Mouse (Mus musculus) embryonic facial prominence, embryonic 13.5 days (tissue): ENCODE results near the gene Lmcd1. TPM values are rescaled to one million over a fixed set of nuclear protein-coding genes. Genes with fewer than 3 reads are reported as not detected.

Source experiments
- ATAC-seq: fragments of 200-750 bp; cut with Nextera tagmentation; 2 replicates; pipeline ENCODE4 v1.8.0; 2017; ENCODE audit warnings: low read depth; ENCODE audit not compliant: insufficient number of reproducible peaks, insufficient read depth, low FRiP score, low TSS enrichment
- H3K27ac ChIP-seq: fragments of 300-500 bp; sonication (generic); 2 replicates; pipeline ENCODE4 v1.5.1; 2015; ENCODE audit warnings: moderate library complexity, mild to moderate bottlenecking, inconsistent platforms
- H3K27me3 ChIP-seq: fragments of 300-500 bp; sonication (generic); 2 replicates; pipeline ENCODE4 v1.6.1; 2015; ENCODE audit warnings: mild to moderate bottlenecking, inconsistent platforms
- H3K36me3 ChIP-seq: fragments of 300-500 bp; sonication (generic); 2 replicates; pipeline ENCODE4 v1.6.1; 2015; ENCODE audit warnings: mild to moderate bottlenecking, inconsistent platforms
- H3K4me1 ChIP-seq: fragments of 300-500 bp; sonication (generic); 2 replicates; pipeline ENCODE4 v1.6.1; 2015; ENCODE audit warnings: inconsistent platforms
- H3K4me2 ChIP-seq: fragments of 300-500 bp; sonication (generic); 2 replicates; pipeline ENCODE4 v1.6.1; 2015; ENCODE audit warnings: moderate library complexity, mild to moderate bottlenecking, inconsistent platforms
- H3K4me3 ChIP-seq: fragments of 300-500 bp; sonication (generic); 2 replicates; pipeline ENCODE4 v1.5.1; 2015; ENCODE audit warnings: mild to moderate bottlenecking, inconsistent platforms
- H3K9ac ChIP-seq: fragments of 300-500 bp; sonication (generic); 2 replicates; pipeline ENCODE4 v1.6.1; 2015; ENCODE audit warnings: mild to moderate bottlenecking, inconsistent platforms
- H3K9me3 ChIP-seq: fragments of 300-500 bp; sonication (generic); 2 replicates; pipeline ENCODE4 v1.6.1; 2016; ENCODE audit warnings: inconsistent platforms
- WGBS: fragments of 180-500 bp; shearing (Covaris S2); methylation state at CpG from one replicate; pipeline ENCODE4 v1.1.7; 2015; ENCODE audit warnings: mixed read lengths; 5-methylcytosine and 5-hydroxymethylcytosine counted together
- polyA plus RNA-seq: library from polyadenylated mRNA; unstranded; fragments of >200 nt; fragmentation: Nextera tagmentation; extraction: Ambion mirVana; gene quantifications from 2 replicates; pipeline ENCODE4 v1.2.1, GENCODE M21; 2015

Lmcd1 gene
- polyA plus RNA-seq, 1 experiment from 2014 or later = 54.9 TPM

DNA sequence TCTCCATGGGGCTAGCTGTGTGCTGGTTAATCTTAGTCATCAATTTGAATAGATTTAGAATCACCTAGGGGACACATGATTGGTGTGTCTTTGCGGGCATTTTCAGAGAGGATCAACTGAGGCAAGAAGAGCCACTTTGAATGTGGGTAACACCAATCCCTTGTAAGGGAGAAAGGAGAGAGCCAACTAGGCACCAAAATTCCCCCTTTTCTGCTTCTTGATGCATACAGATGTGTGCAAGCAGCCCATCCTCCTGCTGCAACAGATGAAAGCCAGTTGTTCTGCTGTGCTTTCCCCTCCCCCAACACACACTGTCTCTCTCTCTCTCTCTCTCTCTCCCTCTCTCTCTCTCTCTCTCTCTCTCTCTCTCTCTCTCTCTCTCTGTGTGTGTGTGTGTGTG is 9.2 kb upstream of the Lmcd1 start:
- no peaks in the 10 kb centered on the region for H3K36me3 ChIP-seq

DNA sequence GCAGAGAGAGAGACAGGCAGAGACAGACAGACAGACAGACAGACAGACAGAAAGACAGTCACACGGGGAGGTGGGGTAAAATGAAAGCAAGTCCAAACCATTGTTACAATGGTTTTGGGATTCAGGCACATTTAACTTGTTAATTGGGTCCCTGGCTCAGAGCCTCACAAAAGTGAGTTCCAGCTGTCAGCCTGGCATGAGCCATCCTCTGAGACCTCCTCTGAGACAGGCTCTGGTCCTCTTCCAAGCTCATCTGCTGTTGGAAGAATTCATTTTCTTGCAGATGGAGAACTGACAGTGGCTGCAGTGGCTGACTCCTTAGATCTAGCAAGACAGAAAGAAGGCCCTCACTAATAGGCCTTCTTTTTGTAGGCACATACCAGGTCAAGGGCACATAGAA is 6.9 kb upstream of the Lmcd1 start:
- 30% methylated on average over 1 of the region's 1 CpGs for WGBS
- no peak overlapping the region for H3K9ac ChIP-seq
- ATAC-seq = no peak
- no peak overlapping the region for H3K4me3 ChIP-seq
- H3K9me3 ChIP-seq = no peaks in the 10 kb centered on the region
- H3K27me3 ChIP-seq = peaks cover 9% of the 10 kb centered on the region; the same call in 1 of the 2 replicates
- H3K4me1 ChIP-seq = peaks cover 34% of the 10 kb centered on the region
- H3K4me2 ChIP-seq = peak overlapping the region; percentile 20; the same call in 1 of the 2 replicates
- H3K27ac ChIP-seq = peak overlapping the region; percentile 86
- no peaks in the 10 kb centered on the region for H3K36me3 ChIP-seq

More for the DNA sequence above, 9.2 kb upstream of the Lmcd1 start:
- Histone ChIP-seq H3K9ac (no peak overlapping the region), H3K4me3 (no peak overlapping the region), H3K9me3 (no peaks in the 10 kb centered on the region), H3K27ac (no peak overlapping the region), H3K27me3 (no peaks in the 10 kb centered on the region), H3K4me1 (peaks cover 34% of the 10 kb centered on the region), H3K4me2 (no peak overlapping the region)
- no peak for ATAC-seq
- 91% methylated on average over 1 of the region's 1 CpGs for WGBS

DNA sequence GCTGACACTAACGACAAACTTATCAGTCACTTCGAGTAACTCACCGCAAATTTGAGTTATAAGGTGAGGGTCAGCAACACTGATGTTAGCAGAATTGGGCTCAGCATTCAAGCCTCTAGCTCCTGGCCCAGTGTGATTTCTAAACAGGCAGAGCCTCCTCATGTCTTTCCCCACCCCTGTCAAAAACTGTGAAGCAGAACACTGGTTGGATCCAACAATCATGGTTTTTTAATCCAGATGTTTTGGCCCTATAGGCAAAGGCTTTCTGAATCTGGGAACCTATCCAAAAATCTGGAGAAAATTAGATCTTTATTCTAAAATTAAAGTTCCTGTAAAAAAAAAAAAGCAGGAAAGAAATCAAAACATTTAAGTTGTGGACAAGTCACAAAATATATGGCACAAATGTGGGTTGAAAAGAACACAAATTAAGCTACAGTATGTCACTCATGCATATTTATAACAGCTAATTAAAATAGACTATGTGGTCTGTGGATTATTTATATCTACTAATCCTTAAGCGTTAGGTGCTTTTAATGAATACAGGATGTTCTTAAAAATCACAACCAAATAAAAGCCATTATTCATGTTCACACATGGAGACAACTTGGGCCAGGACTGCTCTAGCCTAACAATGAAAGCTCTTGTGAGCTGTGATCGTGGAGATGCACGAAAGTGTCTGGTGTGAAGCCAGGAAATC is 5.7 kb upstream of the Lmcd1 start:
- H3K27ac ChIP-seq = peak overlapping the region; percentile 89
- no peaks in the 10 kb centered on the region for H3K9me3 ChIP-seq
- H3K4me2 ChIP-seq = no peak overlapping the region
- H3K27me3 ChIP-seq = peaks cover 9% of the 10 kb centered on the region; the same call in 1 of the 2 replicates
- no peak overlapping the region for H3K9ac ChIP-seq
- H3K4me1 ChIP-seq = peaks cover 34% of the 10 kb centered on the region
- no peak overlapping the region for H3K4me3 ChIP-seq
- no peaks in the 10 kb centered on the region for H3K36me3 ChIP-seq
- 49% methylated on average over 6 of the region's 6 CpGs for WGBS
- no peak for ATAC-seq

DNA sequence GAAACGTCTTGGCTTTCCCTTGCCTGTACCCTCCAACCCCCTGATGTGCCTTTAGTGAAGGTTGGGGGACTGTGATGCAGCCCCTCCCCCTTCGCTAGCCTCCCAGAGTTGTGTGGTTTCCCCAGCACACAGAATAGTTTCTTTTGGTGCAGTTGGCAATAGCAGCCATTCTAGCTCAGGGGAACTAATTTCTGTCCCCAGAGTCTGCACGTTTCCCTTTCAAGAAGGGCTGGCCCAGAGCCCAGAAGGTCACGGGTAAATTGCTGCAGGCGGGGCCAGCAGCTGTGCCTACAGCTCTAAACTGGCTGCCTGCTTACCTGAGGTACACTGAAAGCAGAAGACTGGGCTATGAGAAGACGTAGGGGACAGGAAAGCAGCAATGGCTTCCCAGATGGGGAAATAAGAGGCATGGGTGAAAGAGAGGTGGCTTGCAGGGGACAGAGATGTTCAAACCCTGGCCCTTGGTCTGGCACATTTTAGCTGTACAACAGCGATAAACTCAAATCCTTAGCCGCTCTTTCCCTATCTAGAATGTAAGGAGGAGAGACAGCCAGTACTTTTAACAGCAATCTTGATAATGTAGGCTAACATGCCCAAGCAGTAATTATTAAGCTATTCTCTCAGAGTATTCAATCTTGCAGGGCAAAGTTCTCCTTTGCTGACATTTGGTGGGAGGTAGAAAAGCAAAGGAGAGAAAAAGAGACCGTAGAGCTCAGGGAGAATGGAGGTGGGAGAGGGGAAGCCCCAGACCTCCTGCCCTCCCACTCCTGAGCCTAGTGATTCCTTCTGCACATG is 900 bp downstream of the Lmcd1 start:
- peak; percentile 58; the same call in 1 of the 2 replicates for ATAC-seq
- Histone ChIP-seq H3K9me3 (no peaks in the 10 kb centered on the region), H3K36me3 (no peaks in the 10 kb centered on the region), H3K27me3 (peaks cover 9% of the 10 kb centered on the region; the same call in 1 of the 2 replicates), H3K4me3 (peak overlapping the region; percentile 44), H3K9ac (0 out of 2 replicates have a peak overlapping the region, but pooled peaks have one; percentile 66), H3K4me2 (peak overlapping the region; percentile 74), H3K4me1 (peaks cover 30% of the 10 kb centered on the region), H3K27ac (peak overlapping the region; percentile 84)
- 24% methylated on average over 9 of the region's 9 CpGs for WGBS

DNA sequence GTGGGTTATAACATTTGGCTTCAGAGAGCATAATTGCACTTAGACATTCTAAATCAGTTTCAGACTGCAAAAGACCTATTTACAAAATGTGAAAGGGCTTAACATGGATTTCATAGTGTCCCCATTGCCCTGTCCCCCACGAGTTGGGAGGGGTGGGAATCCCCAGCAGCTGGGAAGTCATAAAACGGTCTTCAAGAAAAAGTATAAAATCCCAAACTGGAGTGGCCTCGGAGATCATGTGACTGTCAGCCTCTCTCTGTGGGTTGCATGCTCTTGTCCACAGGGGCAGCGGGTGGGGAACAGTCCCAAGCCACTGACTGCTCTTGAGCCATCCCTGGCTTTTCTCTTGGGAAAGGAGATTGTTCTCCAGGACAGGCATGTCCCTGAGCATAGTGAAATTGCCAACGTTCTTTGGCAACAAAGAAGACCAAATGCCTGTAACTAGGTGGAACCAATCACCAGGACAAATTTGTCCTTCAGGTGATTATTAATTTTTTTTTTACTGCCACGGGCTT is 2.2 kb downstream of the Lmcd1 start:
- H3K9me3 ChIP-seq = no peaks in the 10 kb centered on the region
- peak overlapping the region; percentile 44 for H3K4me3 ChIP-seq
- peaks cover 30% of the 10 kb centered on the region for H3K4me1 ChIP-seq
- H3K27me3 ChIP-seq = peaks cover 4% of the 10 kb centered on the region; the same call in 1 of the 2 replicates
- whole genome bisulfite sequencing = 62% methylated on average over 6 of the region's 6 CpGs
- H3K4me2 ChIP-seq = peak overlapping the region; percentile 74
- no peak overlapping the region for H3K9ac ChIP-seq
- ATAC-seq = no peak
- H3K27ac ChIP-seq = peak overlapping the region; percentile 84; the same call in 1 of the 2 replicates
- no peaks in the 10 kb centered on the region for H3K36me3 ChIP-seq

DNA sequence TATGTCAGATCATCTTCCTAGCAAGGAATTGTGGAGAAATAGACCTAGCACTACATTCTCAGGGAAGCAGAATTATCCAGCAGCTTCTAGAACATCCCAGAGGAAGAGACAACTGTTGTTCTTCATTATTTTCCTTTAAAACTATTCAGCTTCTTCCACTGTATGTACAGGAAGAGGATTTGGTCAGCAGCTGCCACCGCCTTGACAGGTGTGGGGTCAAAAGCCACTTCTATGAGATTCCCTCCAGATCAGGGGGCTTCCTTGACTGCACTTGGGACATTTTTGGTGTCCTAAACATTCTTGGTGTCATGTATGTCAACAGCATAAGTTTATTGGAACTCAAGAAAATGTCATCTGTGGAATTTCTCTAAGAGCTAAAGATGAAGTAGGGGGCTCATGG is 5.2 kb downstream of the Lmcd1 start:
- no peak overlapping the region for H3K4me2 ChIP-seq

DNA sequence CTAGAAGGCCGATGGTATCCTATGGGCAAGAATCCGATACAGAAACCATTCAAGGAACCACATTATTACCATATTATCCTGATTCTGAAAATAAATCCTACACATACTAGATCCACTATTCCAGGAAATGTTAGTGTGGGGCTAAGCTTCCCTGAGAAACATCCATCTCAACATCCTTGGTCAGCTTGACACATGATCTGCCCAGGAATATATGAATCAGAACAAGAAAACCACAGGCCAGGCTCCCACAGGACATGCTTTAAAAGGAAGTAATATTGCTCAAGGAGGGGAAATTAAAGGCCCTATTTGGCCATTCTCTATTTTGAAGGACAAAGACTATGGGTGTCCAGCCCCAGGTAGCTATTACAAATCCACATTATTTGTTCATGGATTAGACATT is 6.6 kb downstream of the Lmcd1 start:
- no peak overlapping the region for H3K4me2 ChIP-seq
- H3K4me3 ChIP-seq = no peak overlapping the region
- peaks cover 13% of the 10 kb centered on the region for H3K4me1 ChIP-seq
- H3K27ac ChIP-seq = no peak overlapping the region
- no peaks in the 10 kb centered on the region for H3K9me3 ChIP-seq
- no peaks in the 10 kb centered on the region for H3K36me3 ChIP-seq
- no peaks in the 10 kb centered on the region for H3K27me3 ChIP-seq
- H3K9ac ChIP-seq = no peak overlapping the region
- ATAC-seq = no peak
- WGBS = 82% methylated on average over 2 of the region's 2 CpGs

More for the DNA sequence above, 5.2 kb downstream of the Lmcd1 start:
- peaks cover 23% of the 10 kb centered on the region for H3K4me1 ChIP-seq
- H3K36me3 ChIP-seq = no peaks in the 10 kb centered on the region
- H3K4me3 ChIP-seq = no peak overlapping the region
- ATAC-seq = no peak
- H3K27ac ChIP-seq = no peak overlapping the region
- H3K9ac ChIP-seq = no peak overlapping the region
- no peaks in the 10 kb centered on the region for H3K9me3 ChIP-seq
- no peaks in the 10 kb centered on the region for H3K27me3 ChIP-seq
- WGBS = 88% methylated on average over 1 of the region's 1 CpGs

DNA sequence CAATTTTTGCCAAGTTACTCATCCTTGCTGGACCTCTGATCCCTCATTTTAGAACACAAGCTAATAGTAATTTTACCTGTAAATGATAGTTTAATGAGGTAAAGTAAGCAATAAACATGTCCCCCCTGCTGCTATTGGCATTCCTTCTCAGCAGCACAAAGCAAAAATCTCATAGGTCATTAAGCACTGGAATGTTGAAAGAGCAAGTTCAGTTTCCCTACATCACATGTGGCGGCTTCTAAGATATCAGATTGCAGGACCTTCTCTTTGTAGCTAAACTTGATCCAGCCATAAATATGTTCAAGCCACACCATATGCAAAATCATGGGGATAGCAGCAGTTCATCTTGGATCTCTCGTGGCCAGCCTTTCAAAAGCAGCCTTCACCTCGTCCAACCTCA is 7.4 kb downstream of the Lmcd1 start:
- Histone ChIP-seq H3K4me3 (no peak overlapping the region), H3K4me2 (no peak overlapping the region), H3K9me3 (no peaks in the 10 kb centered on the region), H3K36me3 (no peaks in the 10 kb centered on the region), H3K27me3 (no peaks in the 10 kb centered on the region), H3K27ac (no peak overlapping the region), H3K9ac (no peak overlapping the region), H3K4me1 (peaks cover 5% of the 10 kb centered on the region)
- 30% methylated on average over 3 of the region's 3 CpGs for WGBS
- ATAC-seq = no peak

DNA sequence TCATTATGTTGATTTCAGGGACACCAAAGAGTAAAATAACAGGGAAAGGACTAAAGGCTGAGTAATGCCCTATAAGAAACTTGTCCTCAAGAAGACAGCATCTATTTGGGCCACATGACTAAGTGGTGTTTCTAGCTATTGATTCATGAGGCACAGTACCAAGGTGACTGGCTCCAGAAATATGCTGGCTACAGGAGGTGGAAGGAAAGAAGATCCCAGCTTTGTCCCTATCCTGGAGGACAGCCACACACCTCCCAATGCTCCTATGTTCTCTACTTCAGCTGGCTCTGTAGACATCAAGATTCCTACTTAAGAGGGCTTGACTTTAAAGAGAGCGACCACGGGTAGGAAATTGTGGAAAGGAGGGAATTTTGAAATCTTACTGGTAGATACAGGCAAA is 8.4 kb downstream of the Lmcd1 start:
- H3K4me3 ChIP-seq = no peak overlapping the region
- ATAC-seq = no peak

DNA sequence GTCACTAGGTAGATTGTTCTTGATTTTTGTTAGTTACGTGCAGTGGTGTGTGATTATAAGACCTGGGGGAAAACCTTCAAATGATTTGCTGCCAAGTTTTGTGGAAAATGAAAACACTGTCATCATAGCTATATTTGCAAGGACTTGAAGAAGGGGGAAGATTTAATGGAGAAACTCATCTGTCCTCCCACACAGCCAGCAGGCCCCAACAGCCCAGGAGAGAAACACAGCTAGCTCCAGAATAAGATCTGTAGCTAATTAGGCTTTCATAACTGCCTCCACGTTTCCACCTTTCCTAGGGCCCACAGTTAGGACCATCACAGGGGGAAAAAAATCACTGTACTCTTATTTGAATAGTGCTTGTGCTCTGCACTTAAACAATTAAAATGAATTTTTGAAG is 10.5 kb downstream of the Lmcd1 start:
- Histone ChIP-seq H3K9me3 (no peaks in the 10 kb centered on the region), H3K4me3 (no peak overlapping the region), H3K27ac (no peak overlapping the region), H3K27me3 (no peaks in the 10 kb centered on the region), H3K9ac (no peak overlapping the region), H3K36me3 (no peaks in the 10 kb centered on the region), H3K4me1 (peaks cover 4% of the 10 kb centered on the region), H3K4me2 (no peak overlapping the region)
- 40% methylated on average over 2 of the region's 2 CpGs for WGBS
- no peak for ATAC-seq

More for the DNA sequence above, 8.4 kb downstream of the Lmcd1 start:
- no peaks in the 10 kb centered on the region for H3K9me3 ChIP-seq
- no peak overlapping the region for H3K27ac ChIP-seq
- no peak overlapping the region for H3K9ac ChIP-seq
- no peak overlapping the region for H3K4me2 ChIP-seq
- WGBS = 98% methylated on average over 2 of the region's 2 CpGs
- H3K4me1 ChIP-seq = peaks cover 4% of the 10 kb centered on the region
- no peaks in the 10 kb centered on the region for H3K27me3 ChIP-seq
- H3K36me3 ChIP-seq = no peaks in the 10 kb centered on the region

DNA sequence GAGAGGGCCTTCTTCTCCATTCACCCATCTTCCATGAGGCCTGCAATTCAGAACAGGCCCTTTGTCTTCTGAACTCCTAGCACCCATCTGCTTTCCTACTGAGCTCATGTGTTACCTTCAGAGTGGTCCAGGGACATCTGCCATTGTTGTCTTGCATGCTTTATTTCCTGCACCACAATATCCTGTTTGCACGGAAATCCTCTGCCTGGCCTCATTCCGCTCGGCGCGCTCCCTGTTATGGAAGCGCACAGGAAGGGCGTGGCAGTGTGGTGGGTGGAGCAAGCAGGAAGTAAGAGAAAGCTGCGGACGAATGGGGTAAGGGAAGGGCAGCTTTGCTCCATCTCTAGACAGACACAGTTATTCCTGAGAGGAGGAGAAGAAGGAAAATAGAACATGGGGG is 14.1 kb downstream of the Lmcd1 start:
- Histone ChIP-seq H3K27ac (no peak overlapping the region), H3K9me3 (no peaks in the 10 kb centered on the region), H3K36me3 (no peaks in the 10 kb centered on the region), H3K4me2 (no peak overlapping the region), H3K4me1 (peaks cover 9% of the 10 kb centered on the region; the same call in 1 of the 2 replicates), H3K9ac (no peak overlapping the region), H3K27me3 (no peaks in the 10 kb centered on the region), H3K4me3 (no peak overlapping the region)
- 89% methylated on average over 9 of the region's 9 CpGs for WGBS
- no peak for ATAC-seq
